Mouse (Mus musculus) limb, embryonic 11.5 days (tissue): ENCODE measurements around the gene Nsun3. TPM values are rescaled to one million over a fixed set of nuclear protein-coding genes. Genes with fewer than 3 reads are reported as not detected.

Experiments used
- ATAC-seq: fragments of 200-750 bp; cut with Nextera tagmentation; 2 replicates; pipeline ENCODE4 v1.8.0; 2017; ENCODE audit warnings: low read depth; ENCODE audit not compliant: insufficient number of reproducible peaks, low FRiP score, low TSS enrichment
- DNase-seq: peaks from one replicate; pipeline ENCODE4 v3.0.0-alpha.2; 2015; ENCODE audit warnings: low spot score
- H3K27ac ChIP-seq: fragments of 300-500 bp; sonication (generic); replicated peaks from 2 replicates; pipeline ENCODE4 v1.5.1; 2014; ENCODE audit warnings: low read depth, mild to moderate bottlenecking, low read length
- H3K27me3 ChIP-seq: fragments of 300-500 bp; sonication (generic); 2 replicates; pipeline ENCODE4 v1.6.1; 2014; ENCODE audit warnings: mild to moderate bottlenecking, low read length, mixed read lengths; ENCODE audit not compliant: control insufficient read depth, insufficient read depth
- H3K36me3 ChIP-seq: fragments of 300-500 bp; sonication (generic); 2 replicates; pipeline ENCODE4 v1.6.1; 2014; ENCODE audit warnings: mild to moderate bottlenecking, low read length, moderate library complexity, mixed read lengths; ENCODE audit not compliant: control insufficient read depth, insufficient read depth
- H3K4me1 ChIP-seq: fragments of 300-500 bp; sonication (generic); 2 replicates; pipeline ENCODE4 v1.6.1; 2014; ENCODE audit warnings: low read length, mixed read lengths; ENCODE audit not compliant: control insufficient read depth, insufficient read depth
- H3K4me2 ChIP-seq: fragments of 300-500 bp; sonication (generic); 2 replicates; pipeline ENCODE4 v1.6.1; 2014; ENCODE audit warnings: low read depth, mild to moderate bottlenecking, moderate library complexity; ENCODE audit not compliant: severe bottlenecking
- H3K4me3 ChIP-seq: fragments of 300-500 bp; sonication (generic); 2 replicates; pipeline ENCODE4 v1.5.1; 2014; ENCODE audit warnings: low read depth, low read length
- H3K9ac ChIP-seq: fragments of 300-500 bp; sonication (generic); 2 replicates; pipeline ENCODE4 v1.6.1; 2014; ENCODE audit warnings: mild to moderate bottlenecking, low read length
- H3K9me3 ChIP-seq: fragments of 300-500 bp; sonication (generic); 2 replicates; pipeline ENCODE4 v1.6.1; 2016; ENCODE audit warnings: low read length; ENCODE audit not compliant: control insufficient read depth
- WGBS: fragments of 180-500 bp; shearing (Covaris S2); extraction: QIAGEN DNeasy Blood & Tissue Kit; methylation state at CpG from one replicate; pipeline ENCODE4 v1.1.7; 2014; 5-methylcytosine and 5-hydroxymethylcytosine counted together
- polyA plus RNA-seq: library from polyadenylated mRNA; unstranded; fragments of >200 nt; fragmentation: Nextera tagmentation; extraction: Ambion mirVana; gene quantifications from 2 replicates; pipeline ENCODE4 v1.2.1, GENCODE M21; 2014

Nsun3 gene
- polyA plus RNA-seq, 1 experiment from 2014 or later, result 8.3 TPM

DNA sequence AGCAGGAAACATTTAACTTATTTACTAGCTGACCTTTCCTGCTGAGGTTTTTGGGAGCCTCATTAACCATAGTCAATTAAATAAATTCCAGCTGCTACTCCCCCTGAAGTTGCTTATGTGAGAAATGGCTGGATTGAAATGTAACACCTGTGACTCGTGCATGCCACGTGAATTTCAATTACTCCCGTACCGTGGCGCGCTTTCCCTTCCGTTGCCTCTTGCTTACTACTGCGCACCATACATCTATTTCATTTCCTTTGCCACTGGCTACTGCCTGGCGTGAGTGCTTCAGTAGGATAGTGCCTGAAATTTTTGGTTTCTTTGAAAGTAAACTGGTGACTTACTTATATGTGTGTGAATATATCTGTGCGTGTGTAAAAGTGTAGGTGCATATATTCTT lies 8.3 kb downstream of the Nsun3 start:
- Histone ChIP-seq H3K27me3 (no peaks in the 10 kb centered on the region), H3K27ac (no peak overlapping the region), H3K9me3 (no peaks in the 10 kb centered on the region), H3K36me3 (no peaks in the 10 kb centered on the region), H3K4me3 (no peak overlapping the region), H3K4me2 (no peak overlapping the region), H3K4me1 (peaks cover 9% of the 10 kb centered on the region), H3K9ac (no peak overlapping the region)
- peak; percentile 47; the same call in 1 of the 2 replicates for ATAC-seq
- DNase-seq, result peak; percentile 57
- WGBS, result 15% methylated on average over 10 of the region's 10 CpGs

GRCm38 (mm10) chr16:62776034-62776433 lies 10.6 kb downstream of the Nsun3 start:
- Histone ChIP-seq H3K27ac (no peak overlapping the region), H3K4me1 (peaks cover 9% of the 10 kb centered on the region), H3K27me3 (no peaks in the 10 kb centered on the region), H3K9ac (no peak overlapping the region), H3K4me3 (no peak overlapping the region), H3K36me3 (no peaks in the 10 kb centered on the region), H3K4me2 (no peak overlapping the region), H3K9me3 (no peaks in the 10 kb centered on the region)
- DNase-seq, result no peak
- ATAC-seq, result no peak
- WGBS, result 89% methylated on average over 11 of the region's 11 CpGs

DNA sequence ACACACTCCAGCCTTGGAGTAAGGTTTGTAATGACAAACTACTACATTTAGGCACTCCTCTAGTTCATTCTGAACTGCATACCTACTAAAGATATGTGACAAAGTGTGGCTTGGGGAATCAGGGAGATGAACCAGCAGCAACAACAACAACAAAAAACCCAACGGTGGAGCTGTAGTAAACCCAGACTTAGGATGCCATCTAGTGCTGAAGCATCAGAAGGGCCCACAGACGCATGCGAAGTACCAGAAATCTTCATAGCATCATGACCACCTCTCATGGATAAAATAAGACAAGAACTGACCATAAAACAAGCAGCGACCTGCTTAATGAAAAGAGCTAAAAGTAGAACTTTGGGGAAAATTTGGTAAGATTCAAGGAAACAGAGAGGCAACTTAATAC lies 13.2 kb downstream of the Nsun3 start:
- Histone ChIP-seq H3K9me3 (no peaks in the 10 kb centered on the region), H3K9ac (no peak overlapping the region), H3K4me2 (no peak overlapping the region), H3K4me1 (peaks cover 3% of the 10 kb centered on the region), H3K27me3 (no peaks in the 10 kb centered on the region), H3K36me3 (no peaks in the 10 kb centered on the region), H3K4me3 (no peak overlapping the region), H3K27ac (no peak overlapping the region)
- ATAC-seq (no peak), DNase-seq (no peak)
- WGBS, result 83% methylated on average over 4 of the region's 4 CpGs

GRCm38 (mm10) chr16:62758340-62758739 lies 28.3 kb downstream of the Nsun3 start:
- no peak for ATAC-seq
- H3K9ac ChIP-seq, result no peak overlapping the region
- H3K27ac ChIP-seq, result no peak overlapping the region
- H3K4me2 ChIP-seq, result no peak overlapping the region
- peak; percentile 41 for DNase-seq
- H3K9me3 ChIP-seq, result no peaks in the 10 kb centered on the region; the same call in 1 of the 2 replicates
- H3K4me3 ChIP-seq, result no peak overlapping the region
- no peaks in the 10 kb centered on the region for H3K27me3 ChIP-seq
- 96% methylated on average over 2 of the region's 2 CpGs for WGBS
- H3K4me1 ChIP-seq, result no peaks in the 10 kb centered on the region
- no peaks in the 10 kb centered on the region for H3K36me3 ChIP-seq

DNA sequence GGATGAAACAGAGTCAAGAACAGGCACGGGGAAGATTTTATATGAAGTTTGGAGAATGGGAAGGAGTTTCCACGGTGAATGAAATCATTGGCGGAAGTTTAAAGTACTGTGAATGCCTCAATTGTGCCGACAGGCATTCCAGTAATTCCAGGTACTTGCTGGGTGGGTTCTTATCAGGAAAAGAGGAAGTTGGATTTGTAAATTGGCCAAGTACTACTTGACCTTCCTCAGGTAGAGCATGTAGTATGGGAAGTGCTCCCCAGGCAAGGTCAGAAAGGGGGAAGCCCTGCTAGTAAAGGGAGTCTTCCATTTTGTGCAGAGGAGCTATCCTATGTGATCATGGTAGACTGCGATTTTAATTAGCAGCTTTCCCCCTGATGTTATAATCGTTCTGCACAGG lies 31.3 kb downstream of the Nsun3 start:
- H3K36me3 ChIP-seq, result no peaks in the 10 kb centered on the region
- no peaks in the 10 kb centered on the region; the same call in 1 of the 2 replicates for H3K9me3 ChIP-seq
- WGBS, result 91% methylated on average over 6 of the region's 6 CpGs
- DNase-seq (no peak), ATAC-seq (no peak)
- no peaks in the 10 kb centered on the region for H3K4me1 ChIP-seq
- H3K27ac ChIP-seq, result no peak overlapping the region
- no peak overlapping the region for H3K9ac ChIP-seq
- no peaks in the 10 kb centered on the region for H3K27me3 ChIP-seq
- H3K4me3 ChIP-seq, result no peak overlapping the region
- no peak overlapping the region for H3K4me2 ChIP-seq

DNA sequence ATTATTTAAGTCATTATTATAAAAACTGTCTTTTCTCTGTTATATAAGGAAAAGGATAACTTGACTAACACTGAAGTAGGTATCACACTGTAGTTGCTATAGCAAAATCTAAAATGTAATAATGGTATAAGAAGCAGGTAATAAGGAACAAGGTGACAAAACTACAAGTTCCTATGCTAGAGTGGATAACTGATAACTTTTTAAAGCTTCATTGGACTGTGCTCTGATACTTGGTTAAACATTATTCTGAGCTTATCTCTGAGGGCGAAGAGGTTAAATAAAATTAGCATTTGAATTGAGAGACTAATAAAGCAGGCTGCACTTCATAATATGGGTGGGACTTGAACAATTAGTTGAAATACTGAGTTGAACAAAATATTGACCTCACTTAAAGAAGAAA lies 33.0 kb downstream of the Nsun3 start:
- no peak overlapping the region for H3K9ac ChIP-seq
- no peaks in the 10 kb centered on the region for H3K4me1 ChIP-seq
- DNase-seq (no peak), ATAC-seq (no peak)
- no peak overlapping the region for H3K4me3 ChIP-seq
- no peaks in the 10 kb centered on the region; the same call in 1 of the 2 replicates for H3K9me3 ChIP-seq
- no peak overlapping the region for H3K27ac ChIP-seq
- WGBS, result 91% methylated on average over 1 of the region's 1 CpGs
- H3K4me2 ChIP-seq, result no peak overlapping the region
- H3K27me3 ChIP-seq, result no peaks in the 10 kb centered on the region
- no peaks in the 10 kb centered on the region for H3K36me3 ChIP-seq

DNA sequence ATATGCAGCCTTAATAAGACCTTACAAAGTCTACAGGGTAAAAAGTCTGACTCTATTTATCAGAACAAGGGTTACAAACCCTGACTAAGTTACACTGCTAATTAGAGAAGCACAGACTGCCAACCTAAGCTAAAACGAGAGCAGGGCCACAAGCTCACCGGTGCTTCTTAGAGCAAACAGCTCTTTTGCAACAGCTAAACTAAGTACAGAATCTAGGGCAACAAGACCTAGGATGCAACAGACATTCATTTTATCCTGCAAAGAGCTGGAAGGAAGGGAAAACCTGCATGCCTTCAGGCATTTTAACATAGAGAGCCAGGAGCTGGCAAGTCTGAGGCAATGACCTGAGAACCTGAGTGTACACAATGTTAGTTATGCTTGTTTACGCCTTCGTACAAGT lies 33.5 kb downstream of the Nsun3 start:
- WGBS, result 89% methylated on average over 4 of the region's 4 CpGs
- H3K36me3 ChIP-seq, result no peaks in the 10 kb centered on the region
- no peak overlapping the region for H3K9ac ChIP-seq
- no peaks in the 10 kb centered on the region for H3K9me3 ChIP-seq
- DNase-seq, result no peak
- H3K4me1 ChIP-seq, result no peaks in the 10 kb centered on the region
- ATAC-seq, result no peak
- H3K4me3 ChIP-seq, result no peak overlapping the region
- no peak overlapping the region for H3K4me2 ChIP-seq
- no peak overlapping the region for H3K27ac ChIP-seq
- H3K27me3 ChIP-seq, result no peaks in the 10 kb centered on the region

DNA sequence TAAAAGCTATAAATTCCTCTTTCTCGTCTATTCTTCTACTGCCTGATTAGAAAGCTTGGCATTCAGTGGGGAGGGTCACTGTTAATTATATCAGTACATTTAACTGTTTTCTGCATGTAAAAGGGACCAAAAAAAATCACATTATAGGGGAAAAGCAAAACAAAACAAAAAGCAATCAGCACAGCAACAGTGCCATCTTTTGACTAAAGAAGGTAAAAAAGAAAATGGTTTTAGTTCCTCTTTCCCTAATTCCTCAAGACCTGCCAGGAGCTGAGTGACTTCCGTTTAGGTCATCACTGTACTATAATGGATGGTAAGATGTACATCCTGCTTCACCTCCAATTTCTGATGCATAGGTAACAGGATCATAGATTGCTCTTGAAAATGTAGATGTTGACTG lies 40.7 kb downstream of the Nsun3 start:
- no peak overlapping the region for H3K4me2 ChIP-seq
- no peak overlapping the region for H3K4me3 ChIP-seq
- H3K9ac ChIP-seq, result no peak overlapping the region
- no peak for DNase-seq
- no peaks in the 10 kb centered on the region for H3K4me1 ChIP-seq
- no peaks in the 10 kb centered on the region for H3K9me3 ChIP-seq
- H3K27me3 ChIP-seq, result no peaks in the 10 kb centered on the region
- H3K36me3 ChIP-seq, result no peaks in the 10 kb centered on the region
- 72% methylated on average over 2 of the region's 2 CpGs for WGBS
- no peak for ATAC-seq
- H3K27ac ChIP-seq, result no peak overlapping the region

DNA sequence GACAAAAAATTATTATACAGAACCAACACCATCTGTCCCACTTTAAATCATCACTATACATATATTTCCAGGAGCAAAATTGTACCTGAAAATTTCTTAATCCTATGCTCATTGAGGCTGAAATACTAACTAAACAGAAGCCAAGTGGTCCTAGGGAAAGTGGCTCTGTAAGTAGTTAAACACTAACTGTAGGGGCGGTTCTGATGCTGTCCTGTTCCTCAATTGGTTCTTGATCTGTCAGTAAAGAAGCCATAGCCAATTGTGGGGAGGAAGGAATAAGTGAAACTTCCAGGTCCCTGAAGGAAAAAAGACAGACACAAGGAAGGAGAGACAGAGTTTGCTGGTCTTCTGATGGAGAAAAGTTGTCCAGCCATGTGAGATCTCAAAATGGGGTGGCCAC lies 52.3 kb downstream of the Nsun3 start:
- no peak for ATAC-seq
- H3K4me1 ChIP-seq, result no peaks in the 10 kb centered on the region
- no peaks in the 10 kb centered on the region for H3K9me3 ChIP-seq
- H3K27me3 ChIP-seq, result no peaks in the 10 kb centered on the region
- H3K27ac ChIP-seq, result no peak overlapping the region
- no peaks in the 10 kb centered on the region for H3K36me3 ChIP-seq
- H3K9ac ChIP-seq, result no peak overlapping the region
- 82% methylated on average over 1 of the region's 1 CpGs for WGBS
- no peak overlapping the region for H3K4me2 ChIP-seq
- DNase-seq, result no peak
- H3K4me3 ChIP-seq, result no peak overlapping the region
